7 mouse cellular contexts compared by ENCODE assay signal in genomic region chr5:146231655-146231996, GRCm38 (mm10). TPM values are rescaled to one million over a fixed set of nuclear protein-coding genes. Genes with fewer than 3 reads are reported as not detected.
DNase-seq lines count a peak whose midpoint lies in the region; ATAC-seq and TF ChIP-seq lines count a peak whose summit lies in the region.

No protein-coding gene starts in this region.

- 0 out of 2 replicates have a peak, but pooled peaks cover 2% of the 10 kb centered on the region for H3K4me1 ChIP-seq in spleen, adult 2 months (ENCODE audit: control insufficient read depth, insufficient read depth, insufficient read length)
- no peaks in the 10 kb centered on the region; the same call in 1 of the 2 replicates for H3K4me1 ChIP-seq in cerebellum, adult 2 months (ENCODE audit: control insufficient read depth, insufficient read depth, low read length)
- H3K4me1 ChIP-seq in forebrain, postnatal 0 days (ENCODE audit: insufficient read depth), result 0 out of 2 replicates have a peak, but pooled peaks cover 5% of the 10 kb centered on the region

- H3K36me3 ChIP-seq in spleen, adult 2 months (ENCODE audit: control insufficient read depth, insufficient read depth, low read length), result no peaks in the 10 kb centered on the region
- H3K36me3 ChIP-seq in forebrain, postnatal 0 days (ENCODE audit: insufficient read depth), result no peaks in the 10 kb centered on the region

- TF ChIP-seq CTCF in spleen, adult 2 months (IDR thresholded peaks at IDR 0.05; ENCODE audit: extremely low read depth, insufficient read depth, insufficient read length, insufficient replicate concordance), result no peak
- TF ChIP-seq CTCF in cerebellum, adult 2 months (IDR thresholded peaks at IDR 0.05; ENCODE audit: borderline replicate concordance, insufficient read depth, low read depth, low read length), result no peak
- TF ChIP-seq CTCF in forebrain, postnatal 0 days (IDR thresholded peaks at IDR 0.05; ENCODE audit: low read depth), result no peak

- peak overlapping the region; percentile 73 for H3K4me2 ChIP-seq in forebrain, postnatal 0 days (ENCODE audit: low read depth)

- peak overlapping the region; percentile 95 for H3K27ac ChIP-seq in spleen, adult 2 months (ENCODE audit: insufficient read depth, low read length)
- H3K27ac ChIP-seq in cerebellum, adult 2 months (ENCODE audit: insufficient read depth, low read length), result 0 out of 2 replicates have a peak overlapping the region, but pooled peaks have one; percentile 81
- peak overlapping the region; percentile 94 for H3K27ac ChIP-seq in forebrain, postnatal 0 days (ENCODE audit: low read depth, low read length)

- no peaks in the 10 kb centered on the region for H3K9me3 ChIP-seq in forebrain, postnatal 0 days (ENCODE audit: low read length)

- H3K9ac ChIP-seq in forebrain, postnatal 0 days, result peak overlapping the region; percentile 79

- 2% methylated on average over 19 of the region's 19 CpGs for WGBS in spleen, adult 2 months
- under 1% methylated on average over 19 of the region's 19 CpGs for WGBS in cerebellum, adult 2 months
- 3% methylated on average over 19 of the region's 19 CpGs for WGBS in forebrain, postnatal 0 days

- H3K27me3 ChIP-seq in spleen, adult 2 months (ENCODE audit: control insufficient read depth, insufficient read depth, low read length), result no peaks in the 10 kb centered on the region
- no peaks in the 10 kb centered on the region for H3K27me3 ChIP-seq in cerebellum, adult 2 months (ENCODE audit: control insufficient read depth, insufficient read depth, low read length)
- H3K27me3 ChIP-seq in forebrain, postnatal 0 days (ENCODE audit: insufficient read depth, low read length), result no peaks in the 10 kb centered on the region

- peak overlapping the region; percentile 94 for H3K4me3 ChIP-seq in spleen, adult 2 months (ENCODE audit: extremely low read depth, insufficient read depth, insufficient read length)
- H3K4me3 ChIP-seq in cerebellum, adult 2 months (replicated peaks; ENCODE audit: insufficient read depth, low read depth, low read length), result peak overlapping the region; percentile 78
- H3K4me3 ChIP-seq in forebrain, postnatal 0 days (ENCODE audit: low read depth, low read length), result peak overlapping the region; percentile 78

- peak in 1 of 2 experiments; percentile 20 for DNase-seq in spleen, adult 2 months (ENCODE audit: low read depth in 1 of 2, low spot score in 2 of 2)
- DNase-seq in spleen, adult 12 weeks (ENCODE audit: low spot score), result no peak
- peak in 1 of 2 experiments; percentile 53 for DNase-seq in cerebellum, adult 2 months
- DNase-seq in forebrain, postnatal 0 days, result peak; percentile 37
- DNase-seq in kidney, postnatal 10 days, result peak; percentile 50
- peak; percentile 11 to 18 for DNase-seq in spleen, postnatal 14 days (ENCODE audit: low spot score in 2 of 2)

- TF ChIP-seq POLR2A in spleen, adult 2 months (IDR thresholded peaks at IDR 0.05; ENCODE audit: low read depth, low read length), result no peak
- TF ChIP-seq POLR2A in cerebellum, adult 2 months (IDR thresholded peaks at IDR 0.05; ENCODE audit: borderline replicate concordance, insufficient read depth, low read length), result no peak

- ATAC-seq in forebrain, postnatal 0 days, result no peak
- ATAC-seq in megakaryocyte, adult 5-6 weeks (ENCODE audit: poor library complexity, severe bottlenecking), result peak; percentile 39

RNA-seq across cellular contexts. Expression of gene Cdk8, which starts 0.6 kb away (rescaled TPM):
- 21.0 and 23.8 TPM in 2 replicates for polyA plus RNA-seq in spleen, adult 2 months (2012; rRNA removed)
- polyA plus RNA-seq in cerebellum, adult 2 months (2012; rRNA removed), result 35.3 and 37.5 TPM in 2 replicates
- total RNA-seq in forebrain, postnatal 0 days (2014; rRNA removed), result 44.6 and 48.8 TPM in 2 replicates
- 9.7 and 13.1 TPM in 2 replicates for polyA plus RNA-seq in forebrain, postnatal 0 days (2015; fragmentation: Nextera tagmentation; extraction: Ambion mirVana)
- total RNA-seq in megakaryocyte, adult 5-6 weeks (2015), result 25.3 and 31.1 TPM in 2 replicates
- 23.3 and 24.0 TPM in 2 replicates for total RNA-seq in megakaryocyte, adult 5-6 weeks (2017)

RNA-seq across cellular contexts. Expression of gene Rnf6, which starts 10.3 kb away (rescaled TPM):
- polyA plus RNA-seq in spleen, adult 2 months (2012; rRNA removed), result 11.8 and 12.9 TPM in 2 replicates
- 67.0 and 68.4 TPM in 2 replicates for polyA plus RNA-seq in cerebellum, adult 2 months (2012; rRNA removed)
- total RNA-seq in forebrain, postnatal 0 days (2014; rRNA removed), result 13.7 and 16.5 TPM in 2 replicates
- polyA plus RNA-seq in forebrain, postnatal 0 days (2015; fragmentation: Nextera tagmentation; extraction: Ambion mirVana), result 16.6 and 22.1 TPM in 2 replicates
- 23.3 and 24.6 TPM in 2 replicates for total RNA-seq in megakaryocyte, adult 5-6 weeks (2015)
- 43.2 and 46.4 TPM in 2 replicates for total RNA-seq in megakaryocyte, adult 5-6 weeks (2017)

RNA-seq across cellular contexts. Expression of gene 1700001J03Rik, which starts 46.5 kb away (rescaled TPM):
- 0.12 and 0.18 TPM in 2 replicates for polyA plus RNA-seq in spleen, adult 2 months (2012; rRNA removed)
- polyA plus RNA-seq in cerebellum, adult 2 months (2012; rRNA removed), result 2.2 and 2.8 TPM in 2 replicates
- total RNA-seq in forebrain, postnatal 0 days (2014; rRNA removed), result not detected in 2 replicates
- not detected in 2 replicates for polyA plus RNA-seq in forebrain, postnatal 0 days (2015; fragmentation: Nextera tagmentation; extraction: Ambion mirVana)
- 0.80 TPM in 1 of 2 replicates, not detected in the other for total RNA-seq in megakaryocyte, adult 5-6 weeks (2015)
- not detected in 2 replicates for total RNA-seq in megakaryocyte, adult 5-6 weeks (2017)
